Mouse (Mus musculus): ENCODE measurements around the gene U2af1l4. TPM values are rescaled to one million over a fixed set of nuclear protein-coding genes. Genes with fewer than 3 reads are reported as not detected.
A peak's percentile ranks its signal among the peaks of the same experiment; 100 is the strongest.

U2af1l4 gene
- polyA plus RNA-seq, 1 experiment from 2014 or later: 98.9 TPM

- Histone ChIP-seq H3K4me1 (replicated peaks) (no peaks in the 10 kb centered on the region), H3K36me3 (peaks cover 97% of the 10 kb centered on the region), H3K4me3 (no peak overlapping the region), H3K27ac (no peak overlapping the region), H3K4me2 (no peak overlapping the region), H3K9ac (no peak overlapping the region), H3K27me3 (no peaks in the 10 kb centered on the region), H3K9me3 (no peaks in the 10 kb centered on the region)
- no peak for ATAC-seq (ENCODE audit: low FRiP score)
- 90% methylated on average over 2 of the region's 2 CpGs for WGBS
These were observed 9.9 kb downstream of the U2af1l4 start for GRCm38 (mm10) chr7:30572969-30573368.

- Histone ChIP-seq H3K9ac (no peak overlapping the region), H3K4me1 (replicated peaks) (no peaks in the 10 kb centered on the region), H3K4me3 (no peak overlapping the region), H3K27ac (no peak overlapping the region), H3K36me3 (peaks cover 100% of the 10 kb centered on the region), H3K4me2 (no peak overlapping the region), H3K9me3 (no peaks in the 10 kb centered on the region), H3K27me3 (no peaks in the 10 kb centered on the region)
- 96% methylated on average over 8 of the region's 8 CpGs for WGBS
- ATAC-seq (ENCODE audit: low FRiP score): no peak
These were observed 16.8 kb downstream of the U2af1l4 start for GRCm38 (mm10) chr7:30579950-30580349.

GRCm38 (mm10) chr7:30581547-30581946, 18.4 kb downstream of the U2af1l4 start:
- WGBS: 95% methylated on average over 16 of the region's 16 CpGs
- H3K9me3 ChIP-seq: no peaks in the 10 kb centered on the region
- H3K4me3 ChIP-seq: no peak overlapping the region
- ATAC-seq (ENCODE audit: low FRiP score): no peak
- no peak overlapping the region for H3K4me2 ChIP-seq
- H3K9ac ChIP-seq: no peak overlapping the region
- H3K27me3 ChIP-seq: no peaks in the 10 kb centered on the region
- H3K4me1 ChIP-seq (replicated peaks): peaks cover 7% of the 10 kb centered on the region
- peaks cover 100% of the 10 kb centered on the region for H3K36me3 ChIP-seq
- H3K27ac ChIP-seq: no peak overlapping the region

- H3K4me1 ChIP-seq (replicated peaks): peaks cover 20% of the 10 kb centered on the region
- H3K9ac ChIP-seq: no peak overlapping the region
- H3K4me2 ChIP-seq: no peak overlapping the region
- peaks cover 75% of the 10 kb centered on the region for H3K36me3 ChIP-seq
- no peaks in the 10 kb centered on the region for H3K9me3 ChIP-seq
- no peaks in the 10 kb centered on the region for H3K27me3 ChIP-seq
- 93% methylated on average over 10 of the region's 10 CpGs for WGBS
- H3K27ac ChIP-seq: no peak overlapping the region
- no peak for ATAC-seq (ENCODE audit: low FRiP score)
- no peak overlapping the region for H3K4me3 ChIP-seq
These were observed 21.2 kb downstream of the U2af1l4 start for GRCm38 (mm10) chr7:30584339-30584738.

GRCm38 (mm10) chr7:30585170-30585569, 22.1 kb downstream of the U2af1l4 start:
- no peaks in the 10 kb centered on the region for H3K27me3 ChIP-seq
- H3K4me3 ChIP-seq: no peak overlapping the region
- H3K4me1 ChIP-seq (replicated peaks): peaks cover 27% of the 10 kb centered on the region
- no peak overlapping the region for H3K4me2 ChIP-seq
- no peak overlapping the region for H3K9ac ChIP-seq
- no peak for ATAC-seq (ENCODE audit: low FRiP score)
- H3K27ac ChIP-seq: no peak overlapping the region
- peaks cover 67% of the 10 kb centered on the region for H3K36me3 ChIP-seq
- WGBS: 94% methylated on average over 7 of the region's 7 CpGs
- H3K9me3 ChIP-seq: no peaks in the 10 kb centered on the region

GRCm38 (mm10) chr7:30586455-30587020, 23.4 kb downstream of the U2af1l4 start:
- no peak overlapping the region for H3K27ac ChIP-seq
- peak overlapping the region; percentile 89 for H3K4me2 ChIP-seq
- H3K4me1 ChIP-seq (replicated peaks): peaks cover 29% of the 10 kb centered on the region
- H3K36me3 ChIP-seq: peaks cover 53% of the 10 kb centered on the region
- H3K9ac ChIP-seq: peak overlapping the region; percentile 99
- peak overlapping the region; percentile 97 for H3K4me3 ChIP-seq
- H3K27me3 ChIP-seq: no peaks in the 10 kb centered on the region
- WGBS: 88% methylated on average over 28 of the region's 28 CpGs
- no peak for ATAC-seq (ENCODE audit: low FRiP score)
- no peaks in the 10 kb centered on the region for H3K9me3 ChIP-seq

GRCm38 (mm10) chr7:30587842-30588667, 25.0 kb downstream of the U2af1l4 start:
- H3K4me2 ChIP-seq: peak overlapping the region; percentile 89
- peaks cover 29% of the 10 kb centered on the region for H3K4me1 ChIP-seq (replicated peaks)
- WGBS: under 1% methylated on average over 66 of the region's 67 CpGs
- H3K9me3 ChIP-seq: no peaks in the 10 kb centered on the region
- H3K9ac ChIP-seq: peak overlapping the region; percentile 99
- H3K36me3 ChIP-seq: peaks cover 38% of the 10 kb centered on the region
- peak overlapping the region; percentile 97 for H3K27ac ChIP-seq
- ATAC-seq (ENCODE audit: low FRiP score): peak; percentile 58
- no peaks in the 10 kb centered on the region; the same call in 1 of the 2 replicates for H3K27me3 ChIP-seq
- H3K4me3 ChIP-seq: peak overlapping the region; percentile 97

- Histone ChIP-seq H3K4me3 (peak within 1 kb of the TSS; percentile 97), H3K4me1 (replicated peaks) (peaks cover 30% of the 10 kb centered on the region), H3K9me3 (no peaks in the 10 kb centered on the region), H3K27ac (peak within 1 kb of the TSS; percentile 97), H3K9ac (peak within 1 kb of the TSS; percentile 99), H3K4me2 (peak within 1 kb of the TSS; percentile 89), H3K27me3 (no peaks in the 10 kb centered on the region; the same call in 1 of the 2 replicates), H3K36me3 (peaks cover 30% of the 10 kb centered on the region)
- under 1% methylated on average over 61 of the region's 68 CpGs for WGBS
- peak; percentile 96 for ATAC-seq (ENCODE audit: low FRiP score)
These were observed 25.8 kb downstream of the U2af1l4 start, which contains the start of gene Kmt2b for GRCm38 (mm10) chr7:30588676-30589434. Gene Kmt2b (minus strand): TSS chr7:30588726.

- H3K9ac ChIP-seq: peak overlapping the region; percentile 99
- H3K4me2 ChIP-seq: peak overlapping the region; percentile 65
- peak overlapping the region; percentile 97 for H3K27ac ChIP-seq
- ATAC-seq (ENCODE audit: low FRiP score): peak; percentile 60
- H3K9me3 ChIP-seq: no peaks in the 10 kb centered on the region
- H3K4me1 ChIP-seq (replicated peaks): peaks cover 34% of the 10 kb centered on the region
- WGBS: 30% methylated on average over 39 of the region's 40 CpGs
- peaks cover 22% of the 10 kb centered on the region for H3K36me3 ChIP-seq
- H3K27me3 ChIP-seq: no peaks in the 10 kb centered on the region; the same call in 1 of the 2 replicates
- peak overlapping the region; percentile 97 for H3K4me3 ChIP-seq
These were observed 26.6 kb downstream of the U2af1l4 start for GRCm38 (mm10) chr7:30589435-30590301.

- ATAC-seq (ENCODE audit: low FRiP score): no peak
- Histone ChIP-seq H3K4me1 (replicated peaks) (peaks cover 30% of the 10 kb centered on the region), H3K4me2 (no peak overlapping the region), H3K9me3 (no peaks in the 10 kb centered on the region), H3K9ac (peak overlapping the region; percentile 49), H3K27me3 (no peaks in the 10 kb centered on the region; the same call in 1 of the 2 replicates), H3K36me3 (peaks cover 8% of the 10 kb centered on the region), H3K4me3 (no peak overlapping the region), H3K27ac (no peak overlapping the region)
- 85% methylated on average over 9 of the region's 9 CpGs for WGBS
These were observed 28.0 kb downstream of the U2af1l4 start for GRCm38 (mm10) chr7:30590927-30591604.

- Histone ChIP-seq H3K36me3 (peaks cover 3% of the 10 kb centered on the region), H3K27ac (no peak overlapping the region), H3K4me3 (no peak overlapping the region), H3K9ac (peak overlapping the region; percentile 49), H3K9me3 (no peaks in the 10 kb centered on the region), H3K4me1 (replicated peaks) (peaks cover 26% of the 10 kb centered on the region), H3K4me2 (no peak overlapping the region), H3K27me3 (no peaks in the 10 kb centered on the region; the same call in 1 of the 2 replicates)
- WGBS: 44% methylated on average over 4 of the region's 4 CpGs
- ATAC-seq (ENCODE audit: low FRiP score): no peak
These were observed 28.5 kb downstream of the U2af1l4 start for GRCm38 (mm10) chr7:30591605-30591951.
